Mouse (Mus musculus): ENCODE data around the gene Prrg2. TPM values are rescaled to one million over a fixed set of nuclear protein-coding genes. Genes with fewer than 3 reads are reported as not detected.
"Not testable (repeated sequence)": the region's sequence is repeated elsewhere in the genome, so short reads cannot be mapped to it uniquely, and the experiment has no call there.

Gene Prrg2
- polyA plus RNA-seq, 1 experiment from 2014 or later, result 21.2 TPM

DNA sequence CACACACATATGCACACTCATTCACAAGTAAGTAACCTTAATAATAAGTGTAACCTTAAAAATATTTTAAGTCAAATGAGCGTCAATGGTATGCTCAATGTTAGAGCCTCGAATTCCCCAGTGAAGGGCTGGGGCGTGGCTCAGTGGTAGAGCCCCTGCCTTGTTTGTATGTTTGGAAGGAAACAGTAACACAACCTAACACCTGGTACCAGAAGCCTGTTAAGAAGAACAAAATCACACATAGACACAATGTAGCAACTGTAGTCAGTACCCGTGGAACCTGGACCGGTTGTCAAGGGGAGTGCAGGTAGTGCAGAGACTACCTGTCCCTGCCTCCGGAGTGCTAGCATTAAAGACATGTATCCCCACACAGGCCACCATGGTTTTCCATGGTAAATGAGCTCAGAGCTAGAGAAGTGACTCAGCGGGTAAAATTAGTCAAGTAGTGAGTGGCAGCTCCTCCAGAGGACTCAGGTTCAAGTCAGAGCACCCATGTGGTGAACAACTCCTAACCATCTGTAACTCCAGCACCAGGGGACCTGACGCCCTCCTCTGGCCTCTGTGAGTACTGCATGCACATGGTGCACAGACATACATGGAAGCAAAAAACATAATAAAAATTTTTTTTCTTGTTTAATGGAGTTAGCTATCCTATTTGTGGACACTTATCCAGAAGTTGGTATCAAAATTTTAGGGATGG lies 36.2 kb upstream of the Prrg2 start:
- Histone ChIP-seq H3K9me3 (no peaks in the 10 kb centered on the region), H3K27ac (no peak overlapping the region), H3K27me3 (no peaks in the 10 kb centered on the region), H3K4me3 (replicated peaks) (no peak overlapping the region), H3K9ac (replicated peaks) (no peak overlapping the region), H3K4me1 (replicated peaks) (peaks cover 22% of the 10 kb centered on the region), H3K4me2 (no peak overlapping the region), H3K36me3 (no peaks in the 10 kb centered on the region)
- whole genome bisulfite sequencing, result 92% methylated on average over 8 of the region's 8 CpGs
- no peak for ATAC-seq (ENCODE audit: insufficient number of reproducible peaks, insufficient read depth, low FRiP score, low TSS enrichment, low read depth)

- no peak overlapping the region for H3K27ac ChIP-seq
- H3K9ac ChIP-seq (replicated peaks), result no peak overlapping the region
- no peak for ATAC-seq (ENCODE audit: insufficient number of reproducible peaks, insufficient read depth, low FRiP score, low TSS enrichment, low read depth)
- no peak overlapping the region for H3K4me3 ChIP-seq (replicated peaks)
- H3K4me1 ChIP-seq (replicated peaks), result peaks cover 21% of the 10 kb centered on the region
- no peak overlapping the region for H3K4me2 ChIP-seq
- H3K27me3 ChIP-seq, result no peaks in the 10 kb centered on the region
- no peaks in the 10 kb centered on the region for H3K36me3 ChIP-seq
- H3K9me3 ChIP-seq, result no peaks in the 10 kb centered on the region
- WGBS, result 60% methylated on average over 6 of the region's 6 CpGs
These were observed 35.0 kb upstream of the Prrg2 start for GRCm38 (mm10) chr7:45097479-45097878.

GRCm38 (mm10) chr7:45095965-45096364 lies 33.5 kb upstream of the Prrg2 start:
- not testable (repeated sequence) for H3K9me3 ChIP-seq; H3K27ac ChIP-seq; H3K4me2 ChIP-seq; H3K9ac ChIP-seq (replicated peaks); H3K27me3 ChIP-seq; H3K4me3 ChIP-seq (replicated peaks); H3K36me3 ChIP-seq; ATAC-seq (ENCODE audit: insufficient number of reproducible peaks, insufficient read depth, low FRiP score, low TSS enrichment, low read depth)
- WGBS, result 95% methylated on average over 14 of the region's 14 CpGs
- H3K4me1 ChIP-seq (replicated peaks), result peaks cover 26% of the 10 kb centered on the region

DNA sequence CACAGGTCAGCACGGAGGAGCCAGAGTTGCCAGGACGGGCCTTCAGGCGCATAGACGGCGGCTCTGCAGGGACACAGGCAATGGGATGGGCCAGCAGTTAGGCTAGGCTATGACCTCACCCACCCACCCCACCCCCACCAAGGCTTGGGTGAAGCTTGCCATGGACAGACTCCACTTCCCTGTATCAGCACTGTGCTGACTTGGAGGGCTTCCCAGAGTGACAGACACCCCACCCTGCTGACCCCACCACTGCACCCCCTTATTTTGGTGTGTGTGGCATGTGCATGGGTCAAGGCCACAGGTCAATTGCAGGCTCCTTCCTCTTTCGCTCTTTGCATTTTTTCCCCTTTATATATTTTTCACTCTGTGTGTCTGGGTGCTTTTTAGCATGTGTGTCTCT lies 32.9 kb upstream of the Prrg2 start:
- 64% methylated on average over 6 of the region's 6 CpGs for WGBS
- Histone ChIP-seq H3K4me3 (replicated peaks) (no peak overlapping the region), H3K4me1 (replicated peaks) (peaks cover 31% of the 10 kb centered on the region), H3K4me2 (no peak overlapping the region), H3K9ac (replicated peaks) (no peak overlapping the region), H3K27me3 (no peaks in the 10 kb centered on the region), H3K27ac (no peak overlapping the region), H3K9me3 (no peaks in the 10 kb centered on the region), H3K36me3 (no peaks in the 10 kb centered on the region)
- ATAC-seq (ENCODE audit: insufficient number of reproducible peaks, insufficient read depth, low FRiP score, low TSS enrichment, low read depth), result no peak

- Histone ChIP-seq H3K4me1 (replicated peaks) (peaks cover 35% of the 10 kb centered on the region), H3K36me3 (no peaks in the 10 kb centered on the region), H3K9me3 (no peaks in the 10 kb centered on the region), H3K4me3 (replicated peaks) (no peak overlapping the region), H3K27me3 (no peaks in the 10 kb centered on the region), H3K27ac (peak overlapping the region; percentile 91), H3K4me2 (0 out of 2 replicates have a peak overlapping the region, but pooled peaks have one; percentile 23), H3K9ac (replicated peaks) (no peak overlapping the region)
- ATAC-seq (ENCODE audit: insufficient number of reproducible peaks, insufficient read depth, low FRiP score, low TSS enrichment, low read depth), result no peak
- WGBS, result 6% methylated on average over 7 of the region's 7 CpGs
These were observed 31.6 kb upstream of the Prrg2 start for GRCm38 (mm10) chr7:45094121-45094520.

- no peak for ATAC-seq (ENCODE audit: insufficient number of reproducible peaks, insufficient read depth, low FRiP score, low TSS enrichment, low read depth)
- no peaks in the 10 kb centered on the region for H3K9me3 ChIP-seq
- H3K36me3 ChIP-seq, result peaks cover 4% of the 10 kb centered on the region
- WGBS, result 21% methylated on average over 17 of the region's 18 CpGs
- no peak overlapping the region for H3K4me3 ChIP-seq (replicated peaks)
- peak overlapping the region; percentile 23; the same call in 1 of the 2 replicates for H3K4me2 ChIP-seq
- H3K27me3 ChIP-seq, result no peaks in the 10 kb centered on the region
- no peak overlapping the region for H3K9ac ChIP-seq (replicated peaks)
- peaks cover 35% of the 10 kb centered on the region for H3K4me1 ChIP-seq (replicated peaks)
- peak overlapping the region; percentile 91 for H3K27ac ChIP-seq
These were observed 31.0 kb upstream of the Prrg2 start for GRCm38 (mm10) chr7:45093516-45093905.

- 22% methylated on average over 12 of the region's 12 CpGs for WGBS
- Histone ChIP-seq H3K4me1 (replicated peaks) (peaks cover 35% of the 10 kb centered on the region), H3K9me3 (no peaks in the 10 kb centered on the region), H3K27ac (peak overlapping the region; percentile 91), H3K4me2 (peak overlapping the region; percentile 23; the same call in 1 of the 2 replicates), H3K4me3 (replicated peaks) (no peak overlapping the region), H3K9ac (replicated peaks) (no peak overlapping the region), H3K36me3 (peaks cover 10% of the 10 kb centered on the region), H3K27me3 (no peaks in the 10 kb centered on the region)
- no peak for ATAC-seq (ENCODE audit: insufficient number of reproducible peaks, insufficient read depth, low FRiP score, low TSS enrichment, low read depth)
These were observed 30.5 kb upstream of the Prrg2 start for GRCm38 (mm10) chr7:45092828-45093515.

DNA sequence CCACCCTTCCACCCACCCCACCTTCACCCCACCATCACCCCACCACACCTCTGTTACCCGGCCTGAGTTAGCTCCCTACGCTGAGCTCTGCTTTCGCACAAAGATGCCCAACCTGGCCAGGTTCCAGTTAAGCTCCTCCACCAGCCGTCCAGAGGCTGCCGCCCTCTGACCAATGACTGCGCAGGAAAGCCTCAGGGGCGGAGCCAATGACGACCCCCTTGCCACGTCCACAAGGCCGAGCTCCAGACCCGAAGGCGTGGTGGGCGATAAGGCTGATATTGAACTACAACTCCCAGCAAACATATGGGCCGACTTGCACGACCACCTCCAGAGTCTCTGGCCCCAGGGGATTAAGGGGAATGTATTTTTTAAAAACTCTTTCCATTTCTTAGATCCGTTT lies 29.6 kb upstream of the Prrg2 start, which contains the start of gene Rcn3:
Gene Rcn3 (minus strand): TSS at position 174 of the 400 bp plus-strand sequence.
- peak within 1 kb of the TSS; percentile 85 for H3K4me2 ChIP-seq
- H3K9ac ChIP-seq (replicated peaks), result peak within 1 kb of the TSS; percentile 82
- peak; percentile 83 for ATAC-seq (ENCODE audit: insufficient number of reproducible peaks, insufficient read depth, low FRiP score, low TSS enrichment, low read depth)
- H3K9me3 ChIP-seq, result no peaks in the 10 kb centered on the region
- peaks cover 19% of the 10 kb centered on the region for H3K36me3 ChIP-seq
- peak within 1 kb of the TSS; percentile 67 for H3K4me3 ChIP-seq (replicated peaks)
- WGBS, result under 1% methylated on average over 16 of the region's 16 CpGs
- H3K4me1 ChIP-seq (replicated peaks), result peaks cover 35% of the 10 kb centered on the region
- no peaks in the 10 kb centered on the region for H3K27me3 ChIP-seq
- peak within 1 kb of the TSS; percentile 94 for H3K27ac ChIP-seq

DNA sequence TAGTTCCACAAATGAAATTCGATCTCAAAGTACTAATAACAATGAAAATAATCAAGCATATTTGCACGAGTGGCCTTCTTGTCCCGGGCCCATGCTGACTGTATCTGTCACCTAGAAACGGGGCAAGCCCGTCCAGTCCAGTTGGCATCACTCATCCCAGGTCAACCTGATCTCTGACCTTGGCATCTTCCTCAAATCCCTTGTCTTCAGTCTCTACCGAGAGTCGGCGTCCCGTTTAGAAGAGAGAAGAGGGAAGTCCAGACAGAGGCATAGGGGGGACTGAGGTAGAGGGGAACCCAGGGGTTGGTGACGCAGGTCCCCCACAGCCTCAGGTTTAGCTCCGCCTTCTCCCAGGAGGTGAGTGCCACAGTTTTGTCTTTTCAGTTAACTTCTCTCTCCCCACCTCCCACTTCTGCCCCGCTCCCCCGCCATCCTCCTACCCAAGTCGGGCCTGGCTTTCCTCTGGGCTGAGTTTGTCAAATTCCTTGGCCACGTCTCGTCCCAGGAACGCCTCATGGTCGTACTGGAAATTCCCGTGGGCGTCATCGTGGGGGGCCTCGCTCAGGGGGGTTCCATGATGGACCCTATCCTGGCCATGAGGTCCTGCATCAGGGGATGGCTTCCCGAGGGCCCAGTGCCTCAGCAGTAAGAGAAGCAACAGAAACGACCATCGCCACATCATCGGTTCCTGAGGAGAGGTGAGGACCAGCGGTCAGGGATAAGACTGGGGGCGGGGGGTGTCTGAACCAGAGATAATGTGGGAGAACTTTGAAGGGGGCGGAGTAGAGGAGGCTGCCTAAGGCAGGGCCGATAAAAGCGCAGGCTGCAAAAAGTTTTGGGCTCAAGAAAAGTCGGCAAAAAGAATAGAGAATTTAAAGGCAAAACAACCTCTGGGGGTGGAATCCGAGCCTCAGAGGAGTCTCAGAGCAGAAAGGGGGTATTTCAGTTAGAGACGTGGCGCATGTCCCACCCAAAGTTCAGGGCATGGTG lies 28.8 kb upstream of the Prrg2 start:
- Histone ChIP-seq H3K36me3 (peaks cover 26% of the 10 kb centered on the region), H3K27ac (peak overlapping the region; percentile 94), H3K4me2 (peak overlapping the region; percentile 85), H3K9me3 (no peaks in the 10 kb centered on the region), H3K4me3 (replicated peaks) (peak overlapping the region; percentile 67), H3K4me1 (replicated peaks) (peaks cover 35% of the 10 kb centered on the region), H3K27me3 (no peaks in the 10 kb centered on the region), H3K9ac (replicated peaks) (peak overlapping the region; percentile 82)
- WGBS, result 9% methylated on average over 35 of the region's 35 CpGs
- ATAC-seq (ENCODE audit: insufficient number of reproducible peaks, insufficient read depth, low FRiP score, low TSS enrichment, low read depth), result peak; percentile 29; the same call in 1 of the 2 replicates

DNA sequence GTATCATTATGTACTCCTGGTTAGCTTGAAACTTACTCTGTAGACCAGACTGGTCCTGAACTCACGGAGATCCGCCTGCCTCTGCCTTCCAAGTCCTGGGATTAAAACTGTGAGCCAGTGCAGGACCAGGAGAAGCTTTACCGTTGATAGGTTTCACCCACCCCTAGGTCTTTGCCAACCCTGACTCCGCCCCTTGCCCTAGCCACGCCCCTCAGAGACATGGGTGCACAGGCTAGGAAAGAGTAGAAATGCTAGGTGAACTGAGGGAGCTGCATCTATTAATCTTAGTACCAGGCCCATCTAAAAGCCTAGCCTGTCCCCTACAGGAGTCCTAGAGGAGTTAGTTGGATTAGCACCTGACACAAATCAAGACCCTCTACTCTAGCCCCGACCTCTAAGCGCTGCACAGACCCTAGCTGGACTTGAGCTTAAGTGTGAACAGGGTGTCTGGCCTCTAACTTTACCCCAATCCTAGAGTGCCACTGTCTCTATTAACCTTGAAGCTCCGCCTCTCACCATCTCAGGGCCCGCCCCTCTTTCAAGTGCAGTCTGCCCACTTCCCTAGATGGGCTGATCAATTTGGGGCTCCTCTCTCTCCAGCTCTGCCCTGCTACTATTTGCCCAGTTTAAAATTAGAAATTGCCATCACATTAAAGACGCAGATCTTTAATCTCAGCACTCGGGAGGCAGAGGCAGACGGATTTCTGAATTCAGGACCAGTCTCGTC lies 27.9 kb upstream of the Prrg2 start:
- H3K36me3 ChIP-seq, result peaks cover 35% of the 10 kb centered on the region
- ATAC-seq (ENCODE audit: insufficient number of reproducible peaks, insufficient read depth, low FRiP score, low TSS enrichment, low read depth), result no peak
- peak overlapping the region; percentile 82; the same call in 1 of the 2 replicates for H3K9ac ChIP-seq (replicated peaks)
- peaks cover 35% of the 10 kb centered on the region for H3K4me1 ChIP-seq (replicated peaks)
- no peaks in the 10 kb centered on the region for H3K27me3 ChIP-seq
- H3K27ac ChIP-seq, result no peak overlapping the region; the same call in 1 of the 2 replicates
- H3K4me3 ChIP-seq (replicated peaks), result peak overlapping the region; percentile 67
- WGBS, result 81% methylated on average over 13 of the region's 13 CpGs
- H3K4me2 ChIP-seq, result peak overlapping the region; percentile 85
- H3K9me3 ChIP-seq, result no peaks in the 10 kb centered on the region

Measured in limb, embryonic 12.5 days (tissue).